Mouse (Mus musculus): ENCODE measurements around the gene Mlph. TPM values are rescaled to one million over a fixed set of nuclear protein-coding genes. Genes with fewer than 3 reads are reported as not detected.

The Mlph gene
- polyA plus RNA-seq, 1 experiment from 2014 or later, result 0.36 TPM

DNA sequence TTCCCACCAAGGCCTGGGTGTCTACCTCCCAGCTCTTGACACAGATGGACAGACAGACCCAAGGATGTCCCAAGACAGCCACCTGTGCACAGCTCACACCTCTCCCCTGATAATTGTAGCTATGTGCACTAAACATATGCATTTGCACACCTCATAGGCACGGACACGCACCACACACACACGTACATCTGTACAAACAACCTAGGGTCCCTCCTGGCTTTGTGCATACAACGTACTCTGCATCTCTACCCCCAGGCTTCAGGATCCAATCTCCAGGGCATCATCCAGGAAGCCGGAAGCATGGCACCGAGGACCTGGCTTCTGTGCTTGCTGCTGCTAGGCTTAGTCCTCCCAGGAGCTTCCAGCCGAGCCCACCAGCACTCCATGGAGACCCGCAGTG, 37.9 kb downstream of the Mlph start, which contains the start of gene Prlh:
Gene Prlh (plus strand): TSS at position 301 of the 400 bp plus-strand sequence.
- Histone ChIP-seq H3K9ac (ENCODE audit: low read length) (no peak within 1 kb of the TSS), H3K27ac (replicated peaks in 1 of 2; ENCODE audit: control insufficient read depth in 1 of 2, insufficient read depth in 1 of 2, low read depth in 2 of 2, low read length in 2 of 2) (no peak within 1 kb of the TSS), H3K4me2 (ENCODE audit: low read length) (no peak within 1 kb of the TSS), H3K36me3 (ENCODE audit: control insufficient read depth, insufficient read depth, low read length) (no peaks in the 10 kb centered on the region), H3K9me3 (ENCODE audit: control insufficient read depth, low read length) (no peaks in the 10 kb centered on the region), H3K27me3 (ENCODE audit: control insufficient read depth, insufficient read depth, low read length) (peaks cover 13% of the 10 kb centered on the region), H3K4me3 (ENCODE audit: control insufficient read depth in 1 of 2, insufficient read depth in 1 of 2, low read depth in 1 of 2, low read length in 2 of 2) (no peak within 1 kb of the TSS), H3K4me1 (ENCODE audit: control insufficient read depth in 2 of 2, insufficient read depth in 2 of 2, low read length in 2 of 2) (peaks cover 0 to 4% of the 10 kb centered on the region in 2 experiments; a peak in 1 of 4 replicates)
- WGBS, result 83% methylated on average over 8 of the region's 8 CpGs
- no peak for ATAC-seq (ENCODE audit: insufficient number of reproducible peaks, insufficient read depth, low FRiP score, low read depth)

DNA sequence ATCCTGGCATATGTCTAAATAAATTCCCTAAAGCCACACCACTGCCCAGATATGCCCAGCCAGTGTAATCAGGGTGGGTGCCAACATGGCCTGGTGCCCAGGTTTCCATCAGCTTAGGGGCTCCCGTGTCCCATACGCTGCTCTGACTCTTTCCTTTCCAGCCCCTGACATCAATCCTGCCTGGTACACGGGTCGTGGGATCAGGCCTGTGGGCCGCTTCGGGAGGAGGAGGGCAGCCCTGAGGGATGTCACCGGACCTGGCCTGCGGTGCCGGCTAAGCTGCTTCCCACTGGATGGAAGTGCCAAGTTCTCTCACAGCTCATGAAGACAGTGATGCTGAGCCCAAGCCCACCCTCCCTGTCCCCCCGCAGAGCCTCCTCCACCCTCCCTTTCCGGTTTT, 38.8 kb downstream of the Mlph start:
- 77% methylated on average over 11 of the region's 11 CpGs for WGBS
- H3K9ac ChIP-seq (ENCODE audit: low read length), result no peak overlapping the region

DNA sequence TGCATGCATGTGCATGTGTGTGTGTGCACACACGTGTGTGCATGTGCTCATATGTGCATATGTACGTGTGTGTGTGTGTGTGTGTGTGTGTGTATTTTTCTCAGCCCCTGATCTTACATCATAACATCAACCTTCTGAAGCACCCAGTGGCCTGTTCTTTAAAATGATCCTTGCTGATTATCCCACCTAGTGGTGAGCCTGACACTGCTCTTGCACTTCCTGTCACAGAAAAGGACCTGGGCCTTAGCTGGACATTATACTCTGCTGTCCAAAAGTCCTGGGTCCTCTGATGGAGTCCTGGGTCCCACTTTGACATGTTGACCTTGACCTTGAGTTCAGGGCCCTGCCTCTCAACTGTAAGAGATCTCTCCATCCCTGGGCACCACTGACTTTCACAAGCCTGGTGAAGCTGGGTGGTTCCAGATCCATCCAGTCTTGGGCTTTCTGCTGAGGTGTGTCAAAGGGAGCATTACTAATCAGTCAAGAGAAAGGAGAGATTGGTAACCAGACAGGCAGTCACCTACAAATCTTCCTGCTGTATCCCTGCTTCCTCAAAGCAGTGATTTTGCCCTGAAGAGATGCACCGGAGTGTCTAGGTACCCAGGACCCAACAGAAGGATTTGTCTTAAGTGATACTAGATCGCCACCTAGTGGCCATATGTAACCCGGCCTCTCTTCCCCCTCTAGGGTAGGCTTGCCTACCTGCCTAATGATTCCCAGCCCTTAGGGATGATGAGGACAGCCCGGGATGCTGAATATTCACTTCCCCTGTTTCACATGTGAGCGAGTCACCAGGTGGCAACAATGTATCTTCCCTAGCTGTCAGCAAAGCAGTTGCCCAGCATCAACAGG, 41.6 kb downstream of the Mlph start:
- ATAC-seq (ENCODE audit: insufficient number of reproducible peaks, insufficient read depth, low FRiP score, low read depth), result no peak
- peaks cover 0 to 4% of the 10 kb centered on the region in 2 experiments; a peak in 1 of 4 replicates for H3K4me1 ChIP-seq (ENCODE audit: control insufficient read depth in 2 of 2, insufficient read depth in 2 of 2, low read length in 2 of 2)

More for the DNA sequence above, 38.8 kb downstream of the Mlph start:
- no peak overlapping the region for H3K4me3 ChIP-seq (ENCODE audit: control insufficient read depth in 1 of 2, insufficient read depth in 1 of 2, low read depth in 1 of 2, low read length in 2 of 2)
- no peak for ATAC-seq (ENCODE audit: insufficient number of reproducible peaks, insufficient read depth, low FRiP score, low read depth)
- H3K9me3 ChIP-seq (ENCODE audit: control insufficient read depth, low read length), result no peaks in the 10 kb centered on the region
- H3K27ac ChIP-seq (replicated peaks in 1 of 2; ENCODE audit: control insufficient read depth in 1 of 2, insufficient read depth in 1 of 2, low read depth in 2 of 2, low read length in 2 of 2), result no peak overlapping the region
- H3K4me1 ChIP-seq (ENCODE audit: control insufficient read depth in 2 of 2, insufficient read depth in 2 of 2, low read length in 2 of 2), result peaks cover 0 to 4% of the 10 kb centered on the region in 2 experiments; a peak in 1 of 4 replicates
- no peaks in the 10 kb centered on the region for H3K36me3 ChIP-seq (ENCODE audit: control insufficient read depth, insufficient read depth, low read length)
- peaks cover 21% of the 10 kb centered on the region for H3K27me3 ChIP-seq (ENCODE audit: control insufficient read depth, insufficient read depth, low read length)
- H3K4me2 ChIP-seq (ENCODE audit: low read length), result no peak overlapping the region

DNA sequence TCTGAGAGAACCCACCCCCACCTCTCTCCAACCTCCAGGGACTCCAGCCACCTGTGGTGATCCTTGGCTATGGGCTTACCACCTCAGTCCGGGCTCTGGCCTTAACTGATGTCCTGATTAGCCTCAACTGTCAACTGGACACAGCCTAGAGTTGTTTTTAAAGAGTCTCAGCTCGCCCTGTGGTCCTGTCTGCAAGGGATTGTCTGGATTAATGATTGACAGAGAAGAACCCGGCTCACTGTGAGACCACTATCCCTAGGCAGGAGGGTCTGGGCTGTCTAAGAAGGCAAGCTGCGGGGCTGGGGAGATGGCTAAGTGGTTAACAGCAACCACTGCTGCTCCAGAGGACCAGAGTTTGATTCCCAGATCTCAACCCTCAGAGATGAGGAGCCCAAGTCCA, 47.6 kb downstream of the Mlph start:
- Histone ChIP-seq H3K9ac (ENCODE audit: low read length) (no peak overlapping the region), H3K9me3 (ENCODE audit: control insufficient read depth, low read length) (no peaks in the 10 kb centered on the region), H3K27me3 (ENCODE audit: control insufficient read depth, insufficient read depth, low read length) (peaks cover 32% of the 10 kb centered on the region), H3K36me3 (ENCODE audit: control insufficient read depth, insufficient read depth, low read length) (no peaks in the 10 kb centered on the region), H3K4me3 (ENCODE audit: control insufficient read depth in 1 of 2, insufficient read depth in 1 of 2, low read depth in 1 of 2, low read length in 2 of 2) (no peak overlapping the region), H3K27ac (replicated peaks in 1 of 2; ENCODE audit: control insufficient read depth in 1 of 2, insufficient read depth in 1 of 2, low read depth in 2 of 2, low read length in 2 of 2) (no peak overlapping the region), H3K4me1 (ENCODE audit: control insufficient read depth in 2 of 2, insufficient read depth in 2 of 2, low read length in 2 of 2) (peaks cover 8 to 17% of the 10 kb centered on the region in 2 experiments), H3K4me2 (ENCODE audit: low read length) (no peak overlapping the region)
- 40% methylated on average over 4 of the region's 4 CpGs for WGBS
- ATAC-seq (ENCODE audit: insufficient number of reproducible peaks, insufficient read depth, low FRiP score, low read depth), result no peak

More for the DNA sequence above, 41.6 kb downstream of the Mlph start:
- Histone ChIP-seq H3K9ac (ENCODE audit: low read length) (no peak overlapping the region), H3K4me2 (ENCODE audit: low read length) (no peak overlapping the region), H3K9me3 (ENCODE audit: control insufficient read depth, low read length) (no peaks in the 10 kb centered on the region), H3K4me3 (ENCODE audit: control insufficient read depth in 1 of 2, insufficient read depth in 1 of 2, low read depth in 1 of 2, low read length in 2 of 2) (no peak overlapping the region), H3K27ac (replicated peaks in 1 of 2; ENCODE audit: control insufficient read depth in 1 of 2, insufficient read depth in 1 of 2, low read depth in 2 of 2, low read length in 2 of 2) (no peak overlapping the region), H3K27me3 (ENCODE audit: control insufficient read depth, insufficient read depth, low read length) (peaks cover 39% of the 10 kb centered on the region), H3K36me3 (ENCODE audit: control insufficient read depth, insufficient read depth, low read length) (no peaks in the 10 kb centered on the region)
- 29% methylated on average over 7 of the region's 7 CpGs for WGBS

DNA sequence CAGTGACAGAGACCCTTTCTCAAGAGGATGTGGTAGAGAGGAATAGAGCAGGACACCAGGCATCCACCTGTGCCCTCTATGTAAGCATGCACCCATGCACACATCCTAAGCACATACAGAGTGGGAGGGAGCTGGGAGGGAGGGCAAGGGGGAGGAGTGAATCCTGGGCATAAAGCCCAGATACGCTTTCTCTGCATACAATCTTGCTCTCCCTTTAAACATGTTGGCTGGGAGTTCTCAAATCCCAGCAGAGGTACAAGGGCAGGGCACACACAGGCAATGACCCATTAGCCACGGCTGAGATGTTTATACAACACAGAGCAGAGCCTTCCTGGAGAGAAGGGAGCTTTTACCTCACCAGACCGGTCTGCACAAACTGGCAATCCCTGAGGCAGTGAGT, 48.1 kb downstream of the Mlph start:
- no peak overlapping the region for H3K4me3 ChIP-seq (ENCODE audit: control insufficient read depth in 1 of 2, insufficient read depth in 1 of 2, low read depth in 1 of 2, low read length in 2 of 2)
- peak; percentile 54 for ATAC-seq (ENCODE audit: insufficient number of reproducible peaks, insufficient read depth, low FRiP score, low read depth)
- no peaks in the 10 kb centered on the region for H3K36me3 ChIP-seq (ENCODE audit: control insufficient read depth, insufficient read depth, low read length)
- no peak overlapping the region for H3K9ac ChIP-seq (ENCODE audit: low read length)
- WGBS, result 16% methylated on average over 3 of the region's 3 CpGs
- no peak overlapping the region; the same call in 1 of the 2 replicates for H3K4me2 ChIP-seq (ENCODE audit: low read length)
- H3K4me1 ChIP-seq (ENCODE audit: control insufficient read depth in 2 of 2, insufficient read depth in 2 of 2, low read length in 2 of 2), result peaks cover 13 to 22% of the 10 kb centered on the region in 2 experiments
- H3K27me3 ChIP-seq (ENCODE audit: control insufficient read depth, insufficient read depth, low read length), result peaks cover 28% of the 10 kb centered on the region
- peak overlapping the region; percentile 12 to 29; a peak in 2 of 4 replicates for H3K27ac ChIP-seq (replicated peaks in 1 of 2; ENCODE audit: control insufficient read depth in 1 of 2, insufficient read depth in 1 of 2, low read depth in 2 of 2, low read length in 2 of 2)
- no peaks in the 10 kb centered on the region for H3K9me3 ChIP-seq (ENCODE audit: control insufficient read depth, low read length)

DNA sequence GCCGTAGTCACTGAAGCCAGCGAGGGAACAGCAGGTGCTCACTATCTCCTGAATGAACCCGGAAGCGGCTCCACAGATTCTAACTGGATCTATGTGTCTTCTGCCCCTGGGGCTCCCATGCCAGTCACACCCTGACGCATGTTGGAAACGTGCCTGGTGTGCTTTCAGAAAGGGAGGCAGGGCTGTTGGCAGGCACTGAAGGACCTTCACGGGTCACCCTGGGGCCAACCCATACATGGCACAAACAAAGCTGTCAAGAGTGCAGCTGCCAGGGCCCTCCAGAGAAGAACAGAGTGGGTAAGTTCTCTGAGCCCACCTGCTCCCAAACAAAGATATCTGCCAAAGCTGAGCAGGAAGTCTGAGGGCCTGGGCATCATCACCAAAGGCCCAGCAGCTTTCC, 52.7 kb downstream of the Mlph start:
- no peaks in the 10 kb centered on the region for H3K9me3 ChIP-seq (ENCODE audit: control insufficient read depth, low read length)
- no peaks in the 10 kb centered on the region for H3K36me3 ChIP-seq (ENCODE audit: control insufficient read depth, insufficient read depth, low read length)
- whole genome bisulfite sequencing, result 46% methylated on average over 7 of the region's 7 CpGs
- H3K27ac ChIP-seq (replicated peaks in 1 of 2; ENCODE audit: control insufficient read depth in 1 of 2, insufficient read depth in 1 of 2, low read depth in 2 of 2, low read length in 2 of 2), result peak overlapping the region; percentile 55 to 66; a peak in 3 of 4 replicates
- H3K4me3 ChIP-seq (ENCODE audit: control insufficient read depth in 1 of 2, insufficient read depth in 1 of 2, low read depth in 1 of 2, low read length in 2 of 2), result no peak overlapping the region
- ATAC-seq (ENCODE audit: insufficient number of reproducible peaks, insufficient read depth, low FRiP score, low read depth), result peak; percentile 41; the same call in 1 of the 2 replicates
- H3K9ac ChIP-seq (ENCODE audit: low read length), result peak overlapping the region; percentile 53; the same call in 1 of the 2 replicates
- peak overlapping the region; percentile 13 for H3K4me2 ChIP-seq (ENCODE audit: low read length)
- H3K27me3 ChIP-seq (ENCODE audit: control insufficient read depth, insufficient read depth, low read length), result no peaks in the 10 kb centered on the region; the same call in 1 of the 2 replicates
- H3K4me1 ChIP-seq (ENCODE audit: control insufficient read depth in 2 of 2, insufficient read depth in 2 of 2, low read length in 2 of 2), result peaks cover 26 to 45% of the 10 kb centered on the region in 2 experiments

DNA sequence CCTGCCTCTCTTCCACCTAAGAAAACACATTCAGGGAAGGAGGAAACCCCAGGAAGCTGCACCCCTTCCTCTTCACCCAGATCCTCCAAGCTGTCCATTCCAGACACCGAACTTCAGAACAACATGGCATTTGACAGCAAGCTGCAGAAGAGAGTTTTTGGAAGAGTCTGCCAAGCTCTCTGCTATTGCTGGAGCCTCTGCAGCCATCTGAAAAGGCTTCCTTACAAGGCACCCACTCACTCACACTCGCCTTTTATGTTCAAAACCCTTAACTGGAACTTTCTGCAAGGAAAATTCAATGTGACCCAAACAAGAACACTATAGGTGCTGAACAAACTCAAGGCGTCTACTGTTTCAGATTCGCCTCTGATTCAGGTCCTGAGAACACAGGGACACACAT, 53.8 kb downstream of the Mlph start:
- WGBS, result 78% methylated on average over 4 of the region's 4 CpGs
- no peak for ATAC-seq (ENCODE audit: insufficient number of reproducible peaks, insufficient read depth, low FRiP score, low read depth)
- Histone ChIP-seq H3K27ac (replicated peaks in 1 of 2; ENCODE audit: control insufficient read depth in 1 of 2, insufficient read depth in 1 of 2, low read depth in 2 of 2, low read length in 2 of 2) (no peak overlapping the region), H3K4me3 (ENCODE audit: control insufficient read depth in 1 of 2, insufficient read depth in 1 of 2, low read depth in 1 of 2, low read length in 2 of 2) (no peak overlapping the region), H3K9ac (ENCODE audit: low read length) (no peak overlapping the region), H3K9me3 (ENCODE audit: control insufficient read depth, low read length) (no peaks in the 10 kb centered on the region), H3K27me3 (ENCODE audit: control insufficient read depth, insufficient read depth, low read length) (no peaks in the 10 kb centered on the region), H3K36me3 (ENCODE audit: control insufficient read depth, insufficient read depth, low read length) (no peaks in the 10 kb centered on the region), H3K4me2 (ENCODE audit: low read length) (no peak overlapping the region), H3K4me1 (ENCODE audit: control insufficient read depth in 2 of 2, insufficient read depth in 2 of 2, low read length in 2 of 2) (peaks cover 31 to 43% of the 10 kb centered on the region in 2 experiments)

All from heart, embryonic 14.5 days (tissue).